Mouse (Mus musculus): ENCODE measurements around the gene Fbxl21. TPM values are rescaled to one million over a fixed set of nuclear protein-coding genes. Genes with fewer than 3 reads are reported as not detected.

Gene Fbxl21
- polyA plus RNA-seq, 1 experiment from 2014 or later, result 1.7 TPM

DNA sequence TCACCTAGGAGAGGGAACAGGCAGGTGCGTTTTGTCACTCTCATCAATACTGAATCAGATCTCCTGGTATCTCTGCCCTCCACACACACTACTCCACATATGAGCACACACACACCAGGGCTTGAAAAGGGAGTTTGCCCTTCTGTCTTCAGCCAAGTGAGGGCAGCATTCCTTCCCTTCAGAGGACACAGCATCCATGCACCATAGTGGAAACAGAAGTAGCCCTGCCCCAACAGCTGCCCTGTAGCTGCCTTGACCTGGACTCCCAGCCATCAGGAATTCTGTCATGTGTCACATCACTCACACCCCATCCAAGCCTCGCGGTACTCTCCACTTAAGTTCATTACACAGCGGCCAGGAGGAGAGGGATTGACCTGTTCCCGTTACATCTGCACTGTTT is 55.8 kb downstream of the Fbxl21 start:
- no peak overlapping the region for H3K4me2 ChIP-seq
- H3K9me3 ChIP-seq (ENCODE audit: low read depth, low read length), result no peaks in the 10 kb centered on the region
- no peak overlapping the region for H3K27ac ChIP-seq (ENCODE audit: low read depth)
- H3K36me3 ChIP-seq (ENCODE audit: insufficient read depth), result no peaks in the 10 kb centered on the region
- WGBS, result 41% methylated on average over 5 of the region's 5 CpGs
- no peaks in the 10 kb centered on the region for H3K27me3 ChIP-seq (ENCODE audit: insufficient read depth, low read length)
- peak; percentile 55 for TF ChIP-seq CTCF (IDR thresholded peaks at IDR 0.05; ENCODE audit: low read depth)
- ATAC-seq (ENCODE audit: insufficient read depth) (no peak), DNase-seq (no peak)
- H3K9ac ChIP-seq, result no peak overlapping the region
- H3K4me3 ChIP-seq (ENCODE audit: low read depth, low read length), result no peak overlapping the region
- H3K4me1 ChIP-seq (ENCODE audit: insufficient read depth), result peaks cover 22% of the 10 kb centered on the region

DNA sequence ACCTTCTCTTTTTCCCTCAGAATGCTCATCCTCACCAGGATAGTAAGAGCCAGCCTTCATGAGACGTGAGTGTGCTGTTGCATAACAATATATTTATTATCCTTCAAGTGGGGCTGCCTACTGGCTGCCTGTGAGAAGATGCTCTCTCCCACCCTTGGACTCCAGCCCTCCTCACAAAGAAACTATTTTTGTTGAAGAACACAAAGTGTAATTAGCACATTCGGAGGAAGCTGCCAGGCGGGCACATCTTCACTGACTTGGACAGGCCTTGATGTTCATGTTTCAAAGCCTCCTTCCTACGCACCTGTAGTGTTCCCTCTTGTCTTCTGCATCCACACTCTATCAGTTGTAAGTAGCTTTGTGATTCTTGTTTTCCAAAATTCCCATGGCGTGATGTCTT is 58.2 kb downstream of the Fbxl21 start:
- Histone ChIP-seq H3K4me2 (no peak overlapping the region), H3K4me3 (ENCODE audit: low read depth, low read length) (no peak overlapping the region), H3K9ac (no peak overlapping the region), H3K27ac (ENCODE audit: low read depth) (no peak overlapping the region), H3K36me3 (ENCODE audit: insufficient read depth) (no peaks in the 10 kb centered on the region), H3K4me1 (ENCODE audit: insufficient read depth) (peaks cover 29% of the 10 kb centered on the region), H3K27me3 (ENCODE audit: insufficient read depth, low read length) (no peaks in the 10 kb centered on the region), H3K9me3 (ENCODE audit: low read depth, low read length) (no peaks in the 10 kb centered on the region)
- DNase-seq (no peak), ATAC-seq (ENCODE audit: insufficient read depth) (no peak)
- TF ChIP-seq CTCF (IDR thresholded peaks at IDR 0.05; ENCODE audit: low read depth), result no peak
- 73% methylated on average over 5 of the region's 5 CpGs for WGBS

DNA sequence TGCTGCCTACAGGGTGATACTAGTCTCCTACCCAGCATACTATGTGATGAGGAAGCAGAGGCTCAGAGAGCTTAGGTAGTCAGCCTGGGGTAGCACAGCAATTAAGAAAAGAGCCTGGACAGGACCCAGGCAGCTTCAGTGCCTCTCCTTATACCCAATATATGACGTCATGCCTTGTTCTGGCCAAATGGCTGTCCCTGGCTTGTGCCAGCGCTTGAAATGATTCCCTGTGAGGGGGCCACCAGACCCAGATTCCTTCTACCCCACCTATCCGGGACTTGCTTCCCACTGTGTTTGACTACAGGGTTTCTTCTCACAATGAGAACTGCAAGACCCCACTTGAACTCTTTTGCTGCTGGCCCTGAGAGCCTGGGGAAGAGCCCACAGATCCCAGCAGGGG is 59.2 kb downstream of the Fbxl21 start:
- H3K27ac ChIP-seq (ENCODE audit: low read depth), result peak overlapping the region; percentile 98
- no peak overlapping the region for H3K9ac ChIP-seq
- H3K4me2 ChIP-seq, result peak overlapping the region; percentile 33
- no peak for TF ChIP-seq CTCF (IDR thresholded peaks at IDR 0.05; ENCODE audit: low read depth)
- no peaks in the 10 kb centered on the region for H3K36me3 ChIP-seq (ENCODE audit: insufficient read depth)
- DNase-seq (peak; percentile 57), ATAC-seq (ENCODE audit: insufficient read depth) (peak; percentile 4; the same call in 1 of the 2 replicates)
- no peaks in the 10 kb centered on the region for H3K9me3 ChIP-seq (ENCODE audit: low read depth, low read length)
- no peak overlapping the region for H3K4me3 ChIP-seq (ENCODE audit: low read depth, low read length)
- WGBS, result 4% methylated on average over 3 of the region's 3 CpGs
- peaks cover 26% of the 10 kb centered on the region for H3K4me1 ChIP-seq (ENCODE audit: insufficient read depth)
- no peaks in the 10 kb centered on the region for H3K27me3 ChIP-seq (ENCODE audit: insufficient read depth, low read length)

DNA sequence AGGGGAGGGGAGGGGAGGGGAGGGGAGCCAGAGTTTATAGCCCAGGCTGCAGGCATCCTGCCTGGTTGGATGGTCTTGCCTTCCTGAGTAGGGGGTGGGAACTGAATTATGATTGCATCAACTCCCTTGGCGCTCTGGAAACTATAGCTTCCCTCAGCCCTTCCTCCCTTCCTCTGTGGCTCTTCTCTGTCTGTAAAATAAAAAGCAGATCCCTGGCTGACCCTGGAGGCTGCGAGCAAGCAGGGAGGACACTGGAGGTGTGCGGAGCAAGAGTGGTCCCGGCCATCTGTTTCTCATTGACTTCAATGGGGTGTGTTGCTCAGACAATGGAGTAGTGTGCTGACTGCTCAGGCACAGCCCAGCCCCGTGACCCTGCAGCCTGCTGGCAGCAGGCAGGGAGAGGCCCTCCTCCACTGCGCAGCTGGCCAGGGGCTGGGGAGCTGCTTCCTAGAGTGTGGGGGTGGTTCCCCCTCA is 59.7 kb downstream of the Fbxl21 start:
- H3K9me3 ChIP-seq (ENCODE audit: low read depth, low read length), result no peaks in the 10 kb centered on the region
- peak overlapping the region; percentile 38; the same call in 1 of the 2 replicates for H3K9ac ChIP-seq
- no peak for TF ChIP-seq CTCF (IDR thresholded peaks at IDR 0.05; ENCODE audit: low read depth)
- H3K4me2 ChIP-seq, result peak overlapping the region; percentile 49
- H3K4me3 ChIP-seq (ENCODE audit: low read depth, low read length), result 0 out of 2 replicates have a peak overlapping the region, but pooled peaks have one; percentile 8
- 0% methylated on average over 6 of the region's 6 CpGs for WGBS
- DNase-seq (peak; percentile 89), ATAC-seq (ENCODE audit: insufficient read depth) (peak; percentile 98)
- H3K4me1 ChIP-seq (ENCODE audit: insufficient read depth), result peaks cover 26% of the 10 kb centered on the region
- H3K27ac ChIP-seq (ENCODE audit: low read depth), result peak overlapping the region; percentile 98
- no peaks in the 10 kb centered on the region for H3K27me3 ChIP-seq (ENCODE audit: insufficient read depth, low read length)
- H3K36me3 ChIP-seq (ENCODE audit: insufficient read depth), result no peaks in the 10 kb centered on the region

DNA sequence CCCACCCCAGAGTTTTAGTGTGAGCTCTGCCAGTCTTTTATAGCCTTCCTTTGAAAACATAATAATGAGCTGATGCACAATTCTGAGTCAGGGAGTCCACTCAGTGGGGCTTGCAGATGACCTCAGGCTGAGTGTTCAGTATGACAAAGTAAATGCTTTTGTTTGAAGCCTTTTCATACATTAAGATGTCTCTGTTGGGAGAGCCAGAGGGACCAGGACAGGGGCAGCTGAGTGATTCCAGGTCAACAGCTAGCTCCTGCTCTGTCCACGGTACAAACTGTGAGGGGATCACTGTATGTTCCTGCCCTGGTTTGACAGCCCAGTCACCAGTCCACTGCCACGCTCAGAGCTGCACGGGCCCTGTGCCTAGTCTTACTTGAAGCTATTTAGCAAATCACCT is 60.4 kb downstream of the Fbxl21 start:
- no peaks in the 10 kb centered on the region for H3K27me3 ChIP-seq (ENCODE audit: insufficient read depth, low read length)
- no peak for TF ChIP-seq CTCF (IDR thresholded peaks at IDR 0.05; ENCODE audit: low read depth)
- ATAC-seq (ENCODE audit: insufficient read depth) (peak; percentile 44), DNase-seq (peak; percentile 73)
- H3K4me1 ChIP-seq (ENCODE audit: insufficient read depth), result peaks cover 26% of the 10 kb centered on the region
- no peak overlapping the region for H3K9ac ChIP-seq
- 24% methylated on average over 3 of the region's 3 CpGs for WGBS
- no peak overlapping the region for H3K4me3 ChIP-seq (ENCODE audit: low read depth, low read length)
- no peaks in the 10 kb centered on the region for H3K36me3 ChIP-seq (ENCODE audit: insufficient read depth)
- no peak overlapping the region for H3K4me2 ChIP-seq
- peak overlapping the region; percentile 98 for H3K27ac ChIP-seq (ENCODE audit: low read depth)
- H3K9me3 ChIP-seq (ENCODE audit: low read depth, low read length), result no peaks in the 10 kb centered on the region

DNA sequence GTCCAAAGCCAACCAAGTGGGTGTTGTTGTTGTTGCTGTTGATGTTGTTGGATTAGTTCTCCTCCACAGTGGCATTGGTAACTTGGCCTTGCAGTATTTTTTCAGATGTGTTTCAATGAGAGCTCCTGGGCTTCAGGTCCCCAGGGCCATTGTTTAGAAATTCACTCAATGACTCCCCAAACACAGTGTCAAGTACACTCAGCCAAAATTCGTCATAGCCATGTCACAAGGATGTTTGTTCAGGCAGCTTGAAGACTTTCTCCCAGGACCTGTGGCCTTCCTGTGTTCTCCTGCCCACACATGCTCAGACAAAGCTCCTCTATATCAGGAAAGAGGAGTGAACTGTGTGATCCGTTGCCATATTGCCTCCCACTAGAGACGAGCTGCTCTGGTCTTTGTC is 63.8 kb downstream of the Fbxl21 start:
- H3K9me3 ChIP-seq (ENCODE audit: low read depth, low read length), result no peaks in the 10 kb centered on the region
- no peak for TF ChIP-seq CTCF (IDR thresholded peaks at IDR 0.05; ENCODE audit: low read depth)
- no peak overlapping the region for H3K27ac ChIP-seq (ENCODE audit: low read depth)
- no peaks in the 10 kb centered on the region for H3K27me3 ChIP-seq (ENCODE audit: insufficient read depth, low read length)
- no peak overlapping the region for H3K4me2 ChIP-seq
- no peaks in the 10 kb centered on the region for H3K36me3 ChIP-seq (ENCODE audit: insufficient read depth)
- 44% methylated on average over 3 of the region's 3 CpGs for WGBS
- no peak overlapping the region for H3K9ac ChIP-seq
- H3K4me3 ChIP-seq (ENCODE audit: low read depth, low read length), result no peak overlapping the region
- no peak for DNase-seq
- ATAC-seq (ENCODE audit: insufficient read depth), result no peak
- peaks cover 45% of the 10 kb centered on the region for H3K4me1 ChIP-seq (ENCODE audit: insufficient read depth)

Other genes with a start within 250 kb of the Fbxl21 start
- 9.0 and 9.8 TPM in 2 replicates for gene Cxcl14, start 225.9 kb upstream of the Fbxl21 start, polyA plus RNA-seq (2014; fragmentation: Nextera tagmentation; extraction: Ambion mirVana)
- not detected in 2 replicates for gene Gm3045, start 95.9 kb upstream of the Fbxl21 start, polyA plus RNA-seq (2014; fragmentation: Nextera tagmentation; extraction: Ambion mirVana)
- gene Slc25a48, start 84.1 kb upstream of the Fbxl21 start, polyA plus RNA-seq (2014; fragmentation: Nextera tagmentation; extraction: Ambion mirVana), result 0.19 and 0.22 TPM in 2 replicates
- gene Il9, start 40.2 kb upstream of the Fbxl21 start, polyA plus RNA-seq (2014; fragmentation: Nextera tagmentation; extraction: Ambion mirVana), result not detected in 2 replicates
- gene Lect2, start 26.0 kb downstream of the Fbxl21 start, polyA plus RNA-seq (2014; fragmentation: Nextera tagmentation; extraction: Ambion mirVana), result not detected in 2 replicates
- gene Tgfbi, start 87.1 kb downstream of the Fbxl21 start, polyA plus RNA-seq (2014; fragmentation: Nextera tagmentation; extraction: Ambion mirVana), result 165 and 171 TPM in 2 replicates
- gene Smad5, start 180.5 kb downstream of the Fbxl21 start, polyA plus RNA-seq (2014; fragmentation: Nextera tagmentation; extraction: Ambion mirVana), result 59.2 and 62.0 TPM in 2 replicates
- gene Gm45623, start 231.4 kb downstream of the Fbxl21 start, polyA plus RNA-seq (2014; fragmentation: Nextera tagmentation; extraction: Ambion mirVana), result 4.6 and 5.0 TPM in 2 replicates